Mouse (Mus musculus): ENCODE results near the gene Pan3. TPM values are rescaled to one million over a fixed set of nuclear protein-coding genes. Genes with fewer than 3 reads are reported as not detected.

Gene Pan3
- polyA plus RNA-seq, 1 experiment from 2014 or later = 71.6 TPM

- Histone ChIP-seq H3K4me1 (replicated peaks; ENCODE audit: control insufficient read depth, insufficient read depth, low read length) (no peaks in the 10 kb centered on the region), H3K9me3 (ENCODE audit: control insufficient read depth, low read length) (no peaks in the 10 kb centered on the region), H3K27me3 (ENCODE audit: control insufficient read depth, insufficient read depth, low read depth, low read length) (no peaks in the 10 kb centered on the region), H3K36me3 (ENCODE audit: control insufficient read depth, insufficient read depth, low read length) (no peaks in the 10 kb centered on the region), H3K27ac (ENCODE audit: low read length) (no peak overlapping the region), H3K9ac (ENCODE audit: low read length) (no peak overlapping the region), H3K4me3 (ENCODE audit: low read length) (no peak overlapping the region), H3K4me2 (ENCODE audit: low read depth, low read length) (no peak overlapping the region)
- whole genome bisulfite sequencing = 83% methylated on average over 5 of the region's 5 CpGs
- ATAC-seq (ENCODE audit: low read depth) = no peak
These were observed 60.9 kb downstream of the Pan3 start for GRCm38 (mm10) chr5:147490907-147491306.

DNA sequence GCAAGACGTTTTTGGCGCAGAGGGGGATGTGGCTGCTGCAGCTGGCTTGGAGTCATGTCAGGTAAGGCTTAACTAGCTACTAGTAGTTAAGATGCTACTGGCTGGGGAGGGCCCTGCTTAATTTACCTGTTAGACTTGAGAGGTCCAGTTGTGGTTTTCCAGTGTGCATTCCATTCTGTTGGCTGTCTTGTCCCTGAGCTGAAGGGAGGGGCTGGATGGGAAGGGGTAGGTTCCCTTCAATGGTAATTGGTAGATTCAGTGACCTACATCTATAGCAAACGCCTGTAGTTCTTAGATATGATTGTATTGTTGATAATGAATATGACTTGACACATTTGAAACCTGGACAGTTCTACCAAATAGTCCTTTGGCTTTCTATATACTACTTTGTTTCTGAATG is 62.5 kb downstream of the Pan3 start:
- no peak for ATAC-seq (ENCODE audit: low read depth)
- no peaks in the 10 kb centered on the region for H3K9me3 ChIP-seq (ENCODE audit: control insufficient read depth, low read length)
- no peak overlapping the region for H3K27ac ChIP-seq (ENCODE audit: low read length)
- no peak overlapping the region for H3K4me3 ChIP-seq (ENCODE audit: low read length)
- WGBS = 73% methylated on average over 3 of the region's 3 CpGs
- 0 out of 2 replicates have a peak, but pooled peaks cover under 1% of the 10 kb centered on the region for H3K36me3 ChIP-seq (ENCODE audit: control insufficient read depth, insufficient read depth, low read length)
- H3K4me1 ChIP-seq (replicated peaks; ENCODE audit: control insufficient read depth, insufficient read depth, low read length) = no peaks in the 10 kb centered on the region
- H3K4me2 ChIP-seq (ENCODE audit: low read depth, low read length) = no peak overlapping the region
- no peak overlapping the region for H3K9ac ChIP-seq (ENCODE audit: low read length)
- no peaks in the 10 kb centered on the region for H3K27me3 ChIP-seq (ENCODE audit: control insufficient read depth, insufficient read depth, low read depth, low read length)

DNA sequence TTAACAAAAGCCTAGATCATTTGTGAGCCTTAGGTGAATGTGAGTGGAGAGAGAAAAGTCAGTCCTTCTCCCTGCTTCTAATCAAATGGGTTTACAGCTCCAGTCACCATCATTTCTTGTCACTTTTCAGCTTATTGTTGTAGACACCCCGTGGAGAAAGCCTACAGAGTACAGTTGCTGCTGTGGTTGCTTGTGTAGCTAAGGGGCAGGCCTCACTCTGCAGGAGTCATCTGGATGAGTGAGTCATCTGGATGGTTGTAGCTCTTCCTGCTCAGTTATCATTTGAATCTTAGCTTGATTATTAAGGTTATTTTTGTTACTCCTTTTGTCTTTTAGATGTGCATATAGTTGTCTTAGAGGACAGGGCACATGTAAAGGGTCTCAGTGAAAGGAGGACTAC is 63.2 kb downstream of the Pan3 start:
- Histone ChIP-seq H3K9ac (ENCODE audit: low read length) (no peak overlapping the region), H3K27me3 (ENCODE audit: control insufficient read depth, insufficient read depth, low read depth, low read length) (no peaks in the 10 kb centered on the region), H3K36me3 (ENCODE audit: control insufficient read depth, insufficient read depth, low read length) (0 out of 2 replicates have a peak, but pooled peaks cover 2% of the 10 kb centered on the region), H3K9me3 (ENCODE audit: control insufficient read depth, low read length) (no peaks in the 10 kb centered on the region), H3K4me1 (replicated peaks; ENCODE audit: control insufficient read depth, insufficient read depth, low read length) (no peaks in the 10 kb centered on the region), H3K4me2 (ENCODE audit: low read depth, low read length) (no peak overlapping the region), H3K4me3 (ENCODE audit: low read length) (no peak overlapping the region), H3K27ac (ENCODE audit: low read length) (no peak overlapping the region)
- ATAC-seq (ENCODE audit: low read depth) = no peak
- WGBS = 58% methylated on average over 1 of the region's 1 CpGs

DNA sequence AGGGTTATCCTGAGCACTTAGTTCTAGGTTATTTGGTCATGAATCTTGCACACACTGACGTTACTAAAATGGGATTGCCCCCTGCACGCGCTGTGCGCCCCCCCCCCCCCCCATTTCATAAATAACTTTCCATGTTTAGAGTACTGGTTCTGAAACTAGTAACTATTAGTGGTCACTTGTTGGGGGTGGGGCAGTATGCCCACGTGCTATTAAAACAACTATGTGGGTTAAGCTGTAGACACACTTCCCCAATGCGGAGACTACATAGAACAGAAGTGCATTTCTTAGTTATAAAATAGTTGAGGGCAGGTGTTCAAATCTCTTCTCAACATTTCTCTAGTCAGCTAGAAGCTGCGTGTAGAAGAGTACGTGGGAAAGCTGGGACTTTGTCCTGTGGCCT is 63.7 kb downstream of the Pan3 start:
- WGBS = 81% methylated on average over 8 of the region's 8 CpGs

GRCm38 (mm10) chr5:147494388-147494787 is 64.4 kb downstream of the Pan3 start:
- ATAC-seq (ENCODE audit: low read depth) = no peak
- H3K4me3 ChIP-seq (ENCODE audit: low read length) = no peak overlapping the region
- H3K9ac ChIP-seq (ENCODE audit: low read length) = no peak overlapping the region
- H3K9me3 ChIP-seq (ENCODE audit: control insufficient read depth, low read length) = no peaks in the 10 kb centered on the region
- 84% methylated on average over 4 of the region's 4 CpGs for WGBS
- no peak overlapping the region for H3K27ac ChIP-seq (ENCODE audit: low read length)
- H3K27me3 ChIP-seq (ENCODE audit: control insufficient read depth, insufficient read depth, low read depth, low read length) = no peaks in the 10 kb centered on the region
- H3K4me1 ChIP-seq (replicated peaks; ENCODE audit: control insufficient read depth, insufficient read depth, low read length) = no peaks in the 10 kb centered on the region
- 0 out of 2 replicates have a peak, but pooled peaks cover 2% of the 10 kb centered on the region for H3K36me3 ChIP-seq (ENCODE audit: control insufficient read depth, insufficient read depth, low read length)
- no peak overlapping the region for H3K4me2 ChIP-seq (ENCODE audit: low read depth, low read length)

More for the DNA sequence above, 63.7 kb downstream of the Pan3 start:
- Histone ChIP-seq H3K4me1 (replicated peaks; ENCODE audit: control insufficient read depth, insufficient read depth, low read length) (no peaks in the 10 kb centered on the region), H3K9ac (ENCODE audit: low read length) (no peak overlapping the region), H3K27me3 (ENCODE audit: control insufficient read depth, insufficient read depth, low read depth, low read length) (no peaks in the 10 kb centered on the region), H3K4me2 (ENCODE audit: low read depth, low read length) (no peak overlapping the region), H3K9me3 (ENCODE audit: control insufficient read depth, low read length) (no peaks in the 10 kb centered on the region), H3K36me3 (ENCODE audit: control insufficient read depth, insufficient read depth, low read length) (0 out of 2 replicates have a peak, but pooled peaks cover 2% of the 10 kb centered on the region), H3K4me3 (ENCODE audit: low read length) (no peak overlapping the region), H3K27ac (ENCODE audit: low read length) (no peak overlapping the region)
- ATAC-seq (ENCODE audit: low read depth) = no peak

DNA sequence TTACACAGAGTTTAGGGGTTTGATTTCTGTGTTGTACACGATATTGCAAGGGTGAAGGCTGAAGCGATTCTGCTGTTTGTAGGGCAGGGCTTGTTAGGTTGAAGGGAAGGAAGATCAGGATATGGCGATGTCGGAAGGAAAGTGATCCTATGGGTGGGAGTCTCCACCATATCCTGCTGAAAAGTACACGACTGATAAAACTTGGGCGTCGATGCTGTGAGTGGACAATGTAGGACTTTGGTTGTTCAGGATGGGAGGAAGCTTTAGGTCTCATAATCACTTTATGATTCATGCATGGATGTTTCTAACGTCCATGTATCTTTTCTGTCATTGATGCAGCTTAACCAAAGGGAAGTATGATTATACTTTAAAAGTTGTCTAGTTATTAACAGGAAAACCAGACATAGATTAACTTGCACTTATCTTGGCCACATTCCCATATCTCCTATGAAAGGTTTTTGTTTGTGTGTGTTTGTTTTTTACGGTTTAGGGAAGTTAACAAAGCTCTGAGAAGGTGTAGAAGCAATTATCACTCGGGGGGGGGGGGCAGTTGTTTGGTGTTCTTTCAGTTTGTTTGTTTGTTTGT is 64.9 kb downstream of the Pan3 start:
- Histone ChIP-seq H3K27me3 (ENCODE audit: control insufficient read depth, insufficient read depth, low read depth, low read length) (no peaks in the 10 kb centered on the region), H3K36me3 (ENCODE audit: control insufficient read depth, insufficient read depth, low read length) (0 out of 2 replicates have a peak, but pooled peaks cover 2% of the 10 kb centered on the region), H3K9ac (ENCODE audit: low read length) (no peak overlapping the region), H3K27ac (ENCODE audit: low read length) (no peak overlapping the region), H3K4me2 (ENCODE audit: low read depth, low read length) (no peak overlapping the region), H3K9me3 (ENCODE audit: control insufficient read depth, low read length) (no peaks in the 10 kb centered on the region), H3K4me1 (replicated peaks; ENCODE audit: control insufficient read depth, insufficient read depth, low read length) (no peaks in the 10 kb centered on the region), H3K4me3 (ENCODE audit: low read length) (no peak overlapping the region)
- no peak for ATAC-seq (ENCODE audit: low read depth)
- WGBS = 71% methylated on average over 10 of the region's 10 CpGs

DNA sequence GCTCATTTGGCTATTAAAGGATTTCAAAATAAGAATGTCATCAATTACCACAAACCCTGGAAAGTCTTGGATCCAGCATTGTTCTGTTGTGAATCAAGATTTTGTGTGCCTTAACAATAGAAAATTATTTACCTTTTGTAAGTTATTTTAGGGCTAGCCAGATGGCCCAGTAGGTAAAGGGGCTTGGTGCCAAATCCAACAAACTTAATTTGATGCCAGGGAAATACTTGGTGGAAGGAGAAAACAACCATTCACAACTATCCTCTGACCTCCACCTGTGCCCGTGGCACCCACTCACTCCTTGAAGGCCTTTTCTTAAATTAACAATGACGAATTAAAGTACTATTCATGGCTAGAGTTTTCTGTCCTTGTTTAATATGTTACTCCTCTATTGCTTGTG is 66.0 kb downstream of the Pan3 start:
- H3K4me3 ChIP-seq (ENCODE audit: low read length) = no peak overlapping the region
- no peak overlapping the region for H3K27ac ChIP-seq (ENCODE audit: low read length)
- no peaks in the 10 kb centered on the region for H3K27me3 ChIP-seq (ENCODE audit: control insufficient read depth, insufficient read depth, low read depth, low read length)
- 75% methylated on average over 2 of the region's 2 CpGs for WGBS
- H3K4me1 ChIP-seq (replicated peaks; ENCODE audit: control insufficient read depth, insufficient read depth, low read length) = no peaks in the 10 kb centered on the region
- no peaks in the 10 kb centered on the region for H3K9me3 ChIP-seq (ENCODE audit: control insufficient read depth, low read length)
- 0 out of 2 replicates have a peak, but pooled peaks cover 2% of the 10 kb centered on the region for H3K36me3 ChIP-seq (ENCODE audit: control insufficient read depth, insufficient read depth, low read length)
- no peak overlapping the region for H3K4me2 ChIP-seq (ENCODE audit: low read depth, low read length)
- ATAC-seq (ENCODE audit: low read depth) = no peak
- no peak overlapping the region for H3K9ac ChIP-seq (ENCODE audit: low read length)

- Histone ChIP-seq H3K9me3 (ENCODE audit: control insufficient read depth, low read length) (no peaks in the 10 kb centered on the region), H3K9ac (ENCODE audit: low read length) (no peak overlapping the region), H3K27me3 (ENCODE audit: control insufficient read depth, insufficient read depth, low read depth, low read length) (no peaks in the 10 kb centered on the region), H3K27ac (ENCODE audit: low read length) (no peak overlapping the region), H3K36me3 (ENCODE audit: control insufficient read depth, insufficient read depth, low read length) (0 out of 2 replicates have a peak, but pooled peaks cover 2% of the 10 kb centered on the region), H3K4me3 (ENCODE audit: low read length) (no peak overlapping the region), H3K4me2 (ENCODE audit: low read depth, low read length) (no peak overlapping the region), H3K4me1 (replicated peaks; ENCODE audit: control insufficient read depth, insufficient read depth, low read length) (no peaks in the 10 kb centered on the region)
- WGBS = 85% methylated on average over 4 of the region's 4 CpGs
- ATAC-seq (ENCODE audit: low read depth) = no peak
These were observed 67.0 kb downstream of the Pan3 start for GRCm38 (mm10) chr5:147496921-147497320.

- no peak overlapping the region for H3K27ac ChIP-seq (ENCODE audit: low read length)
These were observed 67.8 kb downstream of the Pan3 start for GRCm38 (mm10) chr5:147497714-147498113.

More at GRCm38 (mm10) chr5:147497714-147498113, 67.8 kb downstream of the Pan3 start:
- Histone ChIP-seq H3K4me3 (ENCODE audit: low read length) (no peak overlapping the region), H3K9me3 (ENCODE audit: control insufficient read depth, low read length) (no peaks in the 10 kb centered on the region), H3K36me3 (ENCODE audit: control insufficient read depth, insufficient read depth, low read length) (0 out of 2 replicates have a peak, but pooled peaks cover 2% of the 10 kb centered on the region), H3K27me3 (ENCODE audit: control insufficient read depth, insufficient read depth, low read depth, low read length) (no peaks in the 10 kb centered on the region), H3K4me2 (ENCODE audit: low read depth, low read length) (no peak overlapping the region), H3K4me1 (replicated peaks; ENCODE audit: control insufficient read depth, insufficient read depth, low read length) (no peaks in the 10 kb centered on the region), H3K9ac (ENCODE audit: low read length) (no peak overlapping the region)
- no peak for ATAC-seq (ENCODE audit: low read depth)
- 67% methylated on average over 3 of the region's 3 CpGs for WGBS
